Mouse (Mus musculus): ENCODE measurements around the gene Olfr267. TPM values are rescaled to one million over a fixed set of nuclear protein-coding genes. Genes with fewer than 3 reads are reported as not detected.

Olfr267 gene
- total RNA-seq (2022) = not detected

GRCm38 (mm10) chr4:58787616-58788015 is at the start of gene Olfr267:
Gene Olfr267 (minus strand): TSS chr4:58787716.
- no peak for DNase-seq (ENCODE audit: low spot score in 2 of 2)

- no peak for DNase-seq (ENCODE audit: low spot score in 2 of 2)
These were observed 45.4 kb upstream of the Olfr267 start for GRCm38 (mm10) chr4:58832908-58833307.

DNA sequence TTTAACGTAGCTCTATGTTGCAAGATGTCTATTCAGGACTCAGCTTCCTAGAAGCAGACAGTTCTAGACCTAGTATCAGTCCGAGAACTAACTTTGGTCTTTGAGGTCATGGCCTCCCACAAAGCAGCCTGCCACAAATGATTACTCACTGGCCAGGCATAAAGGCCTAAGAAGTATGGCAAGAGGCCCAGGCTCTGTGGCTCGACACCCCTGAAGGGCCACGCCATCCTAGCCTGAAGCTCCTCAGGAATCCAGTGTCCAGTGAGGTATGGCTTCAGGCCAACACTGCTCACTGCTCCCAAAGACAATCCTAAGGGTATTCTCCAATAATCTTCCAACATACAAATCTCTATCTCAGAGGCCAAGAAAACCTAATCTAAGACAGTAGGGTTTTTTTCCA is 38.4 kb upstream of the Olfr267 start:
- peak; percentile 5 to 18 for DNase-seq (ENCODE audit: low spot score in 2 of 2)

GRCm38 (mm10) chr4:58786659-58787058 is 857 bp downstream of the Olfr267 start:
- no peak for DNase-seq (ENCODE audit: low spot score in 2 of 2)

- no peak for DNase-seq (ENCODE audit: low spot score in 2 of 2)
These were observed 24.1 kb downstream of the Olfr267 start for GRCm38 (mm10) chr4:58763417-58763816.

GRCm38 (mm10) chr4:58749510-58749909 is 38.0 kb downstream of the Olfr267 start:
- DNase-seq (ENCODE audit: low spot score in 2 of 2) = no peak

GRCm38 (mm10) chr4:58749101-58749500 is 38.4 kb downstream of the Olfr267 start:
- DNase-seq (ENCODE audit: low spot score in 2 of 2) = peak in 1 of 2 experiments; percentile 27

DNA sequence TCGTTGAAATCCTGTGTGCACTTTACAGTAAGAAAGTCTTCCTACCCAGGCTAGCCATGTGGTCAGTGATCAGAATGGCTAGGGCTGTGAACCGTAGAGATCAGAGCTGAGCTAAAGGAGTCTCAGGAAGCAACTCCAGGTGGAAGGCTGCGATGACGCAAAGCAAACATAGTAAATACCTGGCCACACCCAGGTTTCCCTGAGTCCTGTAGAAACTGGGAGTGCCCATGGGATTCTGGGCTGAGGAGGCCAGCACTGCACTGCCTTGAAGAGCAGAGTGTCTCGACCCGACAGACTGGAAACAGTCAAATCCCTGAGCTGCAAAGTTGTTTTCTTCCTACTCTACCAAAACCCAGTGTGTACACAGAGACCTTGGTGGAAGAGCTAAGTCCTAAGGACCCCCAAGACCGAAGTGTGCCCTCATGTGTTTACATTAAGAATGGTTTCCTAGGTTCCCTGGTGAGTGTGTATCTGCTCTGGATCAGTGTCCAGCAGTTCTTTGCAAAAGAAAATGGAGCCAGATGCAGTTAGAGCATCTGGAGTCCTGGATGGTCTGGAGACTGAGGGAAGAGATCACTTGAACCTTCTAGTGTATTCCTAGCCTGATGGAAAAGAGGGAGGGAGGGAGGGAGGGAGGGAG is 41.8 kb downstream of the Olfr267 start:
- DNase-seq (ENCODE audit: low spot score in 2 of 2) = no peak

DNA sequence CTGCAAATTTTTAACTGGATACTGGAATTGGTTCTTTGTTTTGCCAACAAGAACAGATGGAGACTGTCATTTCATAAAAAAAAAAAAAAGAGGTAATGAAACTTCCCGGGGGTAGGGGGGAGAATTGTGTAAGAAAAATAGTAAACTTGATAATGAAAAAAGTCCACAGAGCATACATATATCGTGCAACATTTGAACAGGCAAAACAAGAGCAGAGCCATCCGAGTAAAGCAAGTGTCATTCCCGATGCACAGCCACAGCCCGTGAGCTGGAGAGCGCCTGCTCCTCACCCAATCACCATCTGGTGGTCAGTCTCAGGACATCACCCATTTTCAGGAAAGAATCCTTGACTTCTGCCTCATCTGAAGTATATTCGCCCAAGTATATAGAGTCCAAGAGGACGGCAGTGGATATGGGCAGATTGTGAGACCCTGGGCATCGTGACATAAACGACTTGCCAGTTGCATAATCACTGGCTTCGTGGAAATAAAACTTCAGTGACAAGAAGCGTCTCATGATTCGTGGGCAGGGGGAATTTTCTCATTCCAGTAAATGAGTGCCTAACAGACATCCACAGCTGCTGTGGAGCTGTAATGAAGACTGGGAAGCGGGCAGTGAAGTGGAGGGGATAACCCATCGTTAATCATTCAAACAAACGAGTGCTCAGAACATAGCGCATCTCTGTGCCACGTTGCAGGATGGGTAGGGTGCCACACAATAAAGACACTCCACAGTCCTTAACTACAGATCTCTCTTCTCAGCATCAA is 50.5 kb downstream of the Olfr267 start:
- DNase-seq (ENCODE audit: low spot score in 2 of 2) = no peak

Other genes with a start within 250 kb of the Olfr267 start
- gene Lpar1, start 233.8 kb downstream of the Olfr267 start, total RNA-seq (2022) = 1 to 10 TPM; 4.4 to 9.5 (median 8.5) TPM
- 100 to 1,000 TPM; 255 to 341 (median 297) TPM for gene Ecpas, start 125.0 kb upstream of the Olfr267 start, total RNA-seq (2022)
- under 1 TPM in 3 of 4 experiments, not detected in 1; 0.10 to 0.24 (median 0.16) TPM for gene Zkscan16, start 155.9 kb upstream of the Olfr267 start, total RNA-seq (2022)
- gene Ptgr1, start 199.4 kb upstream of the Olfr267 start, total RNA-seq (2022) = under 1 TPM; 0.58 to 0.80 (median 0.73) TPM
- 10 to 100 TPM; 10.1 to 13.0 (median 11.5) TPM for gene Dnajc25, start 207.3 kb upstream of the Olfr267 start, total RNA-seq (2022)
- 1 to 10 TPM in 1 of 4 experiments, not detected in 3; 1.4 TPM for gene Gm20503, start 215.5 kb upstream of the Olfr267 start, total RNA-seq (2022)
- gene Gng10, start 247.4 kb upstream of the Olfr267 start, total RNA-seq (2022) = 1 to 10 TPM; 4.6 to 5.6 (median 4.7) TPM

Data from gastrocnemius, adult 8-10 months (tissue).